Comparison of ENCODE assay signal across 19 mouse cellular contexts in genomic region chr4:154465123-154465522, GRCm38 (mm10).
"Had no signal": no experiment of that assay in that cellular context is flagged by ENCODE, and none has a peak within 500 bp of the region (broad histone marks: within the 10 kb centered on the region; RNA-seq: fewer than 3 reads in every experiment).

No protein-coding gene starts in this region.

- DNase-seq: kidney, adult 2 months; kidney, postnatal 25 days; left cerebral cortex, postnatal 4 days; liver, postnatal 0 days; lung, embryonic 14.5 days; right cerebral cortex, postnatal 25 days; spleen, adult 18-20 months; thymus, adult 2 months; thymus, postnatal 14 days; thymus, postnatal 4 days had no signal

- H3K4me3 ChIP-seq: limb, embryonic 12.5 days; limb, embryonic 15.5 days; midbrain, embryonic 12.5 days; stomach, embryonic 15.5 days had no signal

- H3K4me2 ChIP-seq: limb, embryonic 12.5 days; limb, embryonic 15.5 days; liver, embryonic 11.5 days; lung, embryonic 14.5 days; midbrain, embryonic 12.5 days; stomach, embryonic 15.5 days had no signal

- H3K9me3 ChIP-seq: limb, embryonic 12.5 days; limb, embryonic 15.5 days; midbrain, embryonic 12.5 days; stomach, embryonic 15.5 days had no signal

- H3K27me3 ChIP-seq: limb, embryonic 15.5 days; stomach, embryonic 15.5 days had no signal

- ATAC-seq: liver, postnatal 0 days; lung, postnatal 0 days had no signal

- H3K36me3 ChIP-seq: limb, embryonic 15.5 days; midbrain, embryonic 12.5 days; stomach, embryonic 15.5 days had no signal

- H3K27ac ChIP-seq: kidney, postnatal 0 days; limb, embryonic 12.5 days; limb, embryonic 15.5 days; liver, embryonic 14.5 days; macrophage; midbrain, embryonic 12.5 days; stomach, embryonic 15.5 days had no signal

- H3K9ac ChIP-seq: limb, embryonic 12.5 days; limb, embryonic 15.5 days; liver, embryonic 14.5 days; liver, postnatal 0 days; lung, embryonic 14.5 days; midbrain, embryonic 12.5 days; stomach, embryonic 15.5 days had no signal
